Mouse (Mus musculus): ENCODE results near the gene Hist1h4a. TPM values are rescaled to one million over a fixed set of nuclear protein-coding genes. Genes with fewer than 3 reads are reported as not detected.
"Not testable (repeated sequence)": the region's sequence is repeated elsewhere in the genome, so short reads cannot be mapped to it uniquely, and the experiment has no call there.

Hist1h4a gene
- polyA plus RNA-seq, 1 experiment from 2014 or later = not detected

GRCm38 (mm10) chr13:23752742-23753172 lies 8.3 kb downstream of the Hist1h4a start:
- ATAC-seq (ENCODE audit: insufficient read depth, low FRiP score, low TSS enrichment) = no peak
- WGBS = 3% methylated on average over 6 of the region's 6 CpGs
- Histone ChIP-seq H3K4me3 (ENCODE audit: low read depth, low read length) (peak overlapping the region; percentile 34), H3K4me1 (ENCODE audit: control insufficient read depth, insufficient read depth, low read length) (peaks cover 9% of the 10 kb centered on the region; the same call in 1 of the 2 replicates), H3K4me2 (ENCODE audit: low read depth) (peak overlapping the region; percentile 50), H3K36me3 (ENCODE audit: control insufficient read depth, insufficient read depth, low read length) (no peaks in the 10 kb centered on the region), H3K27me3 (ENCODE audit: control insufficient read depth, insufficient read depth, low read length) (no peaks in the 10 kb centered on the region), H3K27ac (ENCODE audit: low read depth, low read length) (peak overlapping the region; percentile 73), H3K9me3 (ENCODE audit: control insufficient read depth, low read length) (no peaks in the 10 kb centered on the region), H3K9ac (ENCODE audit: low read length) (peak overlapping the region; percentile 65)
- no peak for DNase-seq (ENCODE audit: low spot score)

DNA sequence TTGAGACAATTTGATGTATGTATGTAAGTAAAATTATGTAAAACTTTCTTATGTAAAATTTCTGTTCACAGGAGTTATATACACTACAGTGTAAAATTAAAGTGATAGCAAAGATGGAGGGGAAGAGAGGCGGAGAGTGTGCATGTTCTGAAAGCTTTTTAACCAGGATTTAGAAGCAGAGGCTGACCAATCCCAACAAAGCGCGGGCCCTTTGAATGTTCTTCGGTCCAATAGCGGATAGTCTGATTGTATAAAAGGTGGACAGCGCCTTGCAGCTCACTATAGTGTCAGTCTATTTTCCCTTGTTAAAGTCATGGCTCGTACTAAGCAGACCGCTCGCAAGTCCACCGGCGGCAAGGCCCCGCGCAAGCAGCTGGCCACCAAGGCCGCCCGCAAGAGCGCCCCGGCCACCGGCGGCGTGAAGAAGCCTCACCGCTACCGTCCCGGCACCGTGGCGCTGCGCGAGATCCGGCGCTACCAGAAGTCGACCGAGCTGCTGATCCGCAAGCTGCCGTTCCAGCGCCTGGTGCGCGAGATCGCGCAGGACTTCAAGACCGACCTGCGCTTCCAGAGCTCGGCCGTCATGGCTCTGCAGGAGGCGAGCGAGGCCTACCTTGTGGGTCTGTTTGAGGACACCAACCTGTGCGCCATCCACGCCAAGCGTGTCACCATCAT lies 8.8 kb downstream of the Hist1h4a start, which contains the start of gene Hist1h3b:
TSS of gene Hist1h3b (plus strand) at position 201 of the 675 bp plus-strand sequence.
- H3K4me3 ChIP-seq (ENCODE audit: low read depth, low read length) = peak within 1 kb of the TSS; percentile 36
- H3K9ac ChIP-seq (ENCODE audit: low read length) = peak within 1 kb of the TSS; percentile 65
- under 1% methylated on average over 15 of the region's 47 CpGs for WGBS
- ATAC-seq (ENCODE audit: insufficient read depth, low FRiP score, low TSS enrichment) = peak; percentile 87
- H3K27me3 ChIP-seq (ENCODE audit: control insufficient read depth, insufficient read depth, low read length); H3K4me1 ChIP-seq (ENCODE audit: control insufficient read depth, insufficient read depth, low read length); H3K9me3 ChIP-seq (ENCODE audit: control insufficient read depth, low read length); H3K36me3 ChIP-seq (ENCODE audit: control insufficient read depth, insufficient read depth, low read length): not testable (repeated sequence)
- peak within 1 kb of the TSS; percentile 85 for H3K27ac ChIP-seq (ENCODE audit: low read depth, low read length)
- H3K4me2 ChIP-seq (ENCODE audit: low read depth) = peak within 1 kb of the TSS; percentile 50
- peak; percentile 93 for DNase-seq (ENCODE audit: low spot score)

- no peaks in the 10 kb centered on the region for H3K9me3 ChIP-seq (ENCODE audit: control insufficient read depth, low read length)
- peak overlapping the region; percentile 40 for H3K4me2 ChIP-seq (ENCODE audit: low read depth)
- peak overlapping the region; percentile 46 for H3K9ac ChIP-seq (ENCODE audit: low read length)
- 1% methylated on average over 11 of the region's 11 CpGs for WGBS
- ATAC-seq (ENCODE audit: insufficient read depth, low FRiP score, low TSS enrichment) (0 out of 2 replicates have a peak, but pooled peaks have one; percentile 8), DNase-seq (ENCODE audit: low spot score) (no peak)
- peak overlapping the region; percentile 36 for H3K4me3 ChIP-seq (ENCODE audit: low read depth, low read length)
- no peaks in the 10 kb centered on the region for H3K27me3 ChIP-seq (ENCODE audit: control insufficient read depth, insufficient read depth, low read length)
- peak overlapping the region; percentile 85 for H3K27ac ChIP-seq (ENCODE audit: low read depth, low read length)
- H3K36me3 ChIP-seq (ENCODE audit: control insufficient read depth, insufficient read depth, low read length) = no peaks in the 10 kb centered on the region
- H3K4me1 ChIP-seq (ENCODE audit: control insufficient read depth, insufficient read depth, low read length) = peaks cover 8% of the 10 kb centered on the region; the same call in 1 of the 2 replicates
Observed at GRCm38 (mm10) chr13:23751478-23751956, 9.5 kb downstream of the Hist1h4a start.

- not testable (repeated sequence) for H3K9me3 ChIP-seq (ENCODE audit: control insufficient read depth, low read length); H3K27me3 ChIP-seq (ENCODE audit: control insufficient read depth, insufficient read depth, low read length); H3K4me1 ChIP-seq (ENCODE audit: control insufficient read depth, insufficient read depth, low read length); H3K36me3 ChIP-seq (ENCODE audit: control insufficient read depth, insufficient read depth, low read length)
- DNase-seq (ENCODE audit: low spot score) = peak; percentile 82
- WGBS = under 1% methylated on average over 25 of the region's 47 CpGs
- peak; percentile 35 for ATAC-seq (ENCODE audit: insufficient read depth, low FRiP score, low TSS enrichment)
- H3K4me3 ChIP-seq (ENCODE audit: low read depth, low read length) = peak within 1 kb of the TSS; percentile 36
- peak within 1 kb of the TSS; percentile 85 for H3K27ac ChIP-seq (ENCODE audit: low read depth, low read length)
- H3K4me2 ChIP-seq (ENCODE audit: low read depth) = peak within 1 kb of the TSS; percentile 40
- peak within 1 kb of the TSS; percentile 46 for H3K9ac ChIP-seq (ENCODE audit: low read length)
Observed at GRCm38 (mm10) chr13:23750839-23751477, 10.1 kb downstream of the Hist1h4a start, which contains the start of gene Hist1h2ab. Gene Hist1h2ab, plus strand, starts transcription at chr13:23751126.

- WGBS = 92% methylated on average over 5 of the region's 5 CpGs
- no peak for ATAC-seq (ENCODE audit: insufficient read depth, low FRiP score, low TSS enrichment)
- peak overlapping the region; percentile 42; the same call in 1 of the 2 replicates for H3K27ac ChIP-seq (ENCODE audit: low read depth, low read length)
Observed at GRCm38 (mm10) chr13:23749563-23750121, 11.4 kb downstream of the Hist1h4a start.

DNA sequence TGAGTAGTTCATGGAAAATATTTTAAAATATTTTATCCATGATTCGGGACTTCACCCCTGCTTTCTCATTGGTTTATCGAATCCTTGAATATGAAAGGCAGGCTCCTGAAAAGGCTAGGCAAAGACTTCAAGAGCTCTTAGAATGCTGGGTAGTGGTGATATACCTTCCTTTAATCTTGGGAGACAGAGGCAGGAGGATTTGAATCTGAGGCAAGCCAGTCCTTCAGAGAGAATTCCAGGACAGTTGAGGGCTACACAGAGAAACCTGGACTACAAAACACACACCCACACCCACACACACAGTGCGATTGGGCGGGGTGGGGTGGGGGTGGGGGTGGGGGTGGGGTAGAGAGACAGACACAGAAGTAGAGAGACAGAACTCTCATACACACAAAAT lies 13.1 kb downstream of the Hist1h4a start:
- Histone ChIP-seq H3K9me3 (ENCODE audit: control insufficient read depth, low read length) (no peaks in the 10 kb centered on the region), H3K36me3 (ENCODE audit: control insufficient read depth, insufficient read depth, low read length) (no peaks in the 10 kb centered on the region), H3K4me3 (ENCODE audit: low read depth, low read length) (no peak overlapping the region), H3K9ac (ENCODE audit: low read length) (peak overlapping the region; percentile 40), H3K4me2 (ENCODE audit: low read depth) (peak overlapping the region; percentile 58), H3K27me3 (ENCODE audit: control insufficient read depth, insufficient read depth, low read length) (no peaks in the 10 kb centered on the region), H3K4me1 (ENCODE audit: control insufficient read depth, insufficient read depth, low read length) (peaks cover 13% of the 10 kb centered on the region; the same call in 1 of the 2 replicates), H3K27ac (ENCODE audit: low read depth, low read length) (peak overlapping the region; percentile 98)
- ATAC-seq (ENCODE audit: insufficient read depth, low FRiP score, low TSS enrichment) (no peak), DNase-seq (ENCODE audit: low spot score) (peak; percentile 31)
- WGBS = 7% methylated on average over 4 of the region's 4 CpGs

More at GRCm38 (mm10) chr13:23749563-23750121, 11.4 kb downstream of the Hist1h4a start:
- DNase-seq (ENCODE audit: low spot score) = no peak
- H3K27me3 ChIP-seq (ENCODE audit: control insufficient read depth, insufficient read depth, low read length) = no peaks in the 10 kb centered on the region
- H3K4me3 ChIP-seq (ENCODE audit: low read depth, low read length) = no peak overlapping the region
- H3K36me3 ChIP-seq (ENCODE audit: control insufficient read depth, insufficient read depth, low read length) = no peaks in the 10 kb centered on the region
- peaks cover 8% of the 10 kb centered on the region; the same call in 1 of the 2 replicates for H3K4me1 ChIP-seq (ENCODE audit: control insufficient read depth, insufficient read depth, low read length)
- no peak overlapping the region for H3K9ac ChIP-seq (ENCODE audit: low read length)
- H3K4me2 ChIP-seq (ENCODE audit: low read depth) = no peak overlapping the region
- H3K9me3 ChIP-seq (ENCODE audit: control insufficient read depth, low read length) = no peaks in the 10 kb centered on the region

- H3K4me3 ChIP-seq (ENCODE audit: low read depth, low read length) = peak overlapping the region; percentile 36
- no peaks in the 10 kb centered on the region for H3K27me3 ChIP-seq (ENCODE audit: control insufficient read depth, insufficient read depth, low read length)
- H3K4me1 ChIP-seq (ENCODE audit: control insufficient read depth, insufficient read depth, low read length) = peaks cover 13% of the 10 kb centered on the region; the same call in 1 of the 2 replicates
- no peaks in the 10 kb centered on the region for H3K9me3 ChIP-seq (ENCODE audit: control insufficient read depth, low read length)
- peak overlapping the region; percentile 63 for H3K9ac ChIP-seq (ENCODE audit: low read length)
- H3K4me2 ChIP-seq (ENCODE audit: low read depth) = peak overlapping the region; percentile 58
- ATAC-seq (ENCODE audit: insufficient read depth, low FRiP score, low TSS enrichment) (peak; percentile 7; the same call in 1 of the 2 replicates), DNase-seq (ENCODE audit: low spot score) (peak; percentile 36)
- 3% methylated on average over 10 of the region's 13 CpGs for WGBS
- no peaks in the 10 kb centered on the region for H3K36me3 ChIP-seq (ENCODE audit: control insufficient read depth, insufficient read depth, low read length)
- H3K27ac ChIP-seq (ENCODE audit: low read depth, low read length) = peak overlapping the region; percentile 98
Observed at GRCm38 (mm10) chr13:23747081-23747891, 13.7 kb downstream of the Hist1h4a start.

Measured in neural tube, embryonic 11.5 days (tissue).